In genomic region chr19:19719939-19720338, GRCm38 (mm10) we compare ENCODE assay signal across 16 mouse cellular contexts.
A peak's percentile ranks its signal among the peaks of the same experiment; 100 is the strongest.
DNase-seq lines count a peak whose midpoint lies in the region; ATAC-seq and TF ChIP-seq lines count a peak whose summit lies in the region.
"Had no signal": no experiment of that assay in that cellular context is flagged by ENCODE, and none has a peak within 500 bp of the region (broad histone marks: within the 10 kb centered on the region; RNA-seq: fewer than 3 reads in every experiment).

No protein-coding gene starts in this region.

- H3K9me3 ChIP-seq in hindbrain, postnatal 0 days (ENCODE audit: low read length), result no peaks in the 10 kb centered on the region
- H3K9me3 ChIP-seq: heart, embryonic 13.5 days; limb, embryonic 13.5 days had no signal

- H3K9ac ChIP-seq in hindbrain, postnatal 0 days (replicated peaks; ENCODE audit: low read length), result no peak overlapping the region
- H3K9ac ChIP-seq: heart, embryonic 13.5 days; limb, embryonic 13.5 days had no signal

- H3K4me1 ChIP-seq in hindbrain, postnatal 0 days (ENCODE audit: insufficient read depth, low read length), result no peaks in the 10 kb centered on the region
- H3K4me1 ChIP-seq: heart, embryonic 13.5 days; limb, embryonic 13.5 days had no signal

- H3K4me3 ChIP-seq in hindbrain, postnatal 0 days (ENCODE audit: low read length), result no peak overlapping the region
- no peak overlapping the region for H3K4me3 ChIP-seq in gastrocnemius, adult 2 months
- H3K4me3 ChIP-seq: heart, embryonic 13.5 days; limb, embryonic 13.5 days had no signal

- WGBS in hindbrain, postnatal 0 days, result 28% methylated on average over 4 of the region's 4 CpGs

- H3K27me3 ChIP-seq in hindbrain, postnatal 0 days (ENCODE audit: insufficient read depth, low read length), result no peaks in the 10 kb centered on the region
- H3K27me3 ChIP-seq: heart, embryonic 13.5 days; limb, embryonic 13.5 days had no signal

- no peak overlapping the region for H3K27ac ChIP-seq in hindbrain, postnatal 0 days
- H3K27ac ChIP-seq in gastrocnemius, adult 2 months, result no peak overlapping the region
- H3K27ac ChIP-seq: heart, embryonic 13.5 days; limb, embryonic 13.5 days had no signal

- H3K36me3 ChIP-seq in hindbrain, postnatal 0 days (ENCODE audit: insufficient read depth, low read length), result no peaks in the 10 kb centered on the region
- H3K36me3 ChIP-seq: heart, embryonic 13.5 days; limb, embryonic 13.5 days had no signal

- TF ChIP-seq CTCF in hindbrain, postnatal 0 days (IDR thresholded peaks at IDR 0.05; ENCODE audit: low read depth), result no peak
- no peak for TF ChIP-seq CTCF in gastrocnemius, adult 2 months (IDR thresholded peaks at IDR 0.05)

- peak; percentile 2 to 5 for DNase-seq in left cerebral cortex, postnatal 25 days (ENCODE audit: low spot score in 2 of 2)
- no peak for DNase-seq in left cerebral cortex, adult 11 months (ENCODE audit: low spot score)
- peak; percentile 8 for DNase-seq in 3T3-L1 (ENCODE audit: low read depth, low spot score)
- peak; percentile 42 for DNase-seq in Muller cell, postnatal 12 days (ENCODE audit: inconsistent ontology term)
- DNase-seq in hindbrain, postnatal 0 days (ENCODE audit: low spot score), result peak; percentile 60
- no peak for DNase-seq in lung, postnatal 4 days
- no peak for DNase-seq in gastrocnemius, adult 2 months
- DNase-seq in heart, postnatal 25 days (ENCODE audit: low spot score), result no peak
- DNase-seq: adrenal gland, adult 2 months; cerebellum, adult 9-11 months; gastrocnemius, postnatal 36 days; kidney, adult 8-10 months; lung, adult 18-20 months; thymus, postnatal 4 days had no signal

- no peak overlapping the region for H3K4me2 ChIP-seq in hindbrain, postnatal 0 days (ENCODE audit: low read depth, low read length)
- H3K4me2 ChIP-seq: heart, embryonic 13.5 days; limb, embryonic 13.5 days had no signal

- peak; percentile 73; the same call in 1 of the 2 replicates for ATAC-seq in hindbrain, postnatal 0 days

- intact Hi-C loops in left cerebral cortex, postnatal 25 days (cut with DNase I), result no loop called here
- intact Hi-C loops in gastrocnemius, adult 2 months (cut with DNase I), result no loop called here
- intact Hi-C loops in heart, postnatal 25 days (cut with DNase I), result no loop called here

Comparison
In these comparisons a context has a peak if more than half of its experiments do, and no peak if none do; other contexts are left out.
1. DNase-seq: peak in left cerebral cortex, postnatal 25 days (2 of 2), 3T3-L1 (single experiment), Muller cell, postnatal 12 days (single experiment) and hindbrain, postnatal 0 days (single experiment); none in left cerebral cortex, adult 11 months (single experiment), lung, postnatal 4 days (0 of 2), gastrocnemius, adult 2 months (single experiment) and heart, postnatal 25 days (single experiment).